Mouse (Mus musculus) B cell, adult 62 days (primary cell): ENCODE results near the gene Olfr774. TPM values are rescaled to one million over a fixed set of nuclear protein-coding genes. Genes with fewer than 3 reads are reported as not detected.

Experiments
- total RNA-seq: library from RNA; stranded (reverse); gene quantifications from 4 replicates; pipeline ENCODE4 v1.2.4, GENCODE M21; 2023

Gene Olfr774
- not detected in 4 replicates for total RNA-seq

GRCm38 (mm10) chr10:129235904-129236303 lies at the start of gene Olfr774:
Olfr774 (plus strand) TSS chr10:129236204.

GRCm38 (mm10) chr10:129187319-129187718 lies 48.7 kb upstream of the Olfr774 start, which contains the start of gene Olfr773:
Olfr773 (minus strand) TSS chr10:129187419.

DNA sequence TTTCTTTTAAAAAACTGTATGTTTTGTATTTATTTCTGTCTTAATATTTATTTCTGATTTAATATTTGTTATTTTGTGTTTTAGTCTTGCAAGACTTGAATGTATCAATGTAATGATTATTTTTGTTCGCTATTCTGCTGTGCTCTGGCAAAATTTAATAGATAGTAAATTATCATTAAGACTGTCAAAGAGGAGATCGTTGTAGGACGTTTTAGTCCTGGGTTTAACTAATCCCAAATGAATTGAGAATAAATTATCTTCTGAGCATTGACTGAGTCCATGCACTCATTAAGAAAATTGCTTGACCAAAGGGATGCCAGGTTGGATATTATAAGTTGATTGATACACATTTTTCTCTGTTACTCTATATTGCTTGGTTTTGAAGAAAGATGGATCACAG lies 12.1 kb downstream of the Olfr774 start, which contains the start of gene Olfr775:
TSS of gene Olfr775 (plus strand) at position 301 of the 400 bp plus-strand sequence.

GRCm38 (mm10) chr10:129258827-129259226 lies 22.8 kb downstream of the Olfr774 start, which contains the start of gene Olfr776:
Olfr776 (plus strand) TSS chr10:129259127.

GRCm38 (mm10) chr10:129271081-129271535 lies 35.1 kb downstream of the Olfr774 start, which contains the start of gene Olfr777:
Olfr777 (minus strand) TSS chr10:129271485.

Other genes starting within 250 kb of the Olfr774 start
- not detected in 4 replicates for gene Olfr9, start 246.8 kb upstream of the Olfr774 start, total RNA-seq
- gene Olfr763, start 225.4 kb upstream of the Olfr774 start, total RNA-seq, result not detected in 4 replicates
- not detected in 4 replicates for gene Olfr764-ps1, start 196.3 kb upstream of the Olfr774 start, total RNA-seq
- gene Olfr765, start 186.2 kb upstream of the Olfr774 start, total RNA-seq, result not detected in 4 replicates
- not detected in 4 replicates for gene Olfr766-ps1, start 167.2 kb upstream of the Olfr774 start, total RNA-seq
- not detected in 4 replicates for gene Olfr767, start 153.3 kb upstream of the Olfr774 start, total RNA-seq
- not detected in 4 replicates for gene Olfr768, start 136.8 kb upstream of the Olfr774 start, total RNA-seq
- not detected in 4 replicates for gene Olfr769, start 118.3 kb upstream of the Olfr774 start, total RNA-seq
- gene Olfr770, start 97.2 kb upstream of the Olfr774 start, total RNA-seq, result not detected in 4 replicates
- gene Olfr771, start 71.5 kb upstream of the Olfr774 start, total RNA-seq, result not detected in 4 replicates
- gene Olfr772, start 58.3 kb upstream of the Olfr774 start, total RNA-seq, result not detected in 4 replicates
- not detected in 4 replicates for gene Olfr773, start 48.8 kb upstream of the Olfr774 start, total RNA-seq
- gene Olfr775, start 12.2 kb downstream of the Olfr774 start, total RNA-seq, result not detected in 4 replicates
- gene Olfr776, start 22.9 kb downstream of the Olfr774 start, total RNA-seq, result not detected in 4 replicates
- gene Olfr777, start 35.3 kb downstream of the Olfr774 start, total RNA-seq, result not detected in 4 replicates
- gene Olfr780, start 81.9 kb downstream of the Olfr774 start, total RNA-seq, result not detected in 4 replicates
- not detected in 4 replicates for gene Olfr781, start 92.7 kb downstream of the Olfr774 start, total RNA-seq
- gene Olfr782, start 112.6 kb downstream of the Olfr774 start, total RNA-seq, result not detected in 4 replicates
- gene Olfr784, start 147.9 kb downstream of the Olfr774 start, total RNA-seq, result not detected in 4 replicates
- not detected in 4 replicates for gene Olfr785, start 169.2 kb downstream of the Olfr774 start, total RNA-seq
- not detected in 4 replicates for gene Olfr786, start 191.1 kb downstream of the Olfr774 start, total RNA-seq
- gene Olfr787, start 225.7 kb downstream of the Olfr774 start, total RNA-seq, result not detected in 4 replicates
- gene Olfr788, start 234.8 kb downstream of the Olfr774 start, total RNA-seq, result not detected in 4 replicates
- gene Olfr789, start 248.5 kb downstream of the Olfr774 start, total RNA-seq, result 0.12 TPM in 1 of 4 replicates, not detected in the others